Comparison of ENCODE assay signal across 7 mouse cellular contexts in genomic region chr15:7811856-7812733, GRCm38 (mm10). TPM values are rescaled to one million over a fixed set of nuclear protein-coding genes. Genes with fewer than 3 reads are reported as not detected.
DNase-seq lines count a peak whose midpoint lies in the region; ATAC-seq lines count a peak whose summit lies in the region.

No protein-coding gene starts in this region.

- H3K4me2 ChIP-seq in midbrain, embryonic 16.5 days (ENCODE audit: low read length): no peak overlapping the region
- peak overlapping the region; percentile 94; the same call in 1 of the 2 replicates for H3K4me2 ChIP-seq in forebrain, embryonic 13.5 days
- peak overlapping the region; percentile 97 for H3K4me2 ChIP-seq in limb, embryonic 15.5 days

- 1% methylated on average over 24 of the region's 24 CpGs for WGBS in midbrain, embryonic 10.5 days
- WGBS in midbrain, embryonic 16.5 days: 3% methylated on average over 24 of the region's 24 CpGs
- 4% methylated on average over 24 of the region's 24 CpGs for WGBS in forebrain, embryonic 13.5 days
- WGBS in limb, embryonic 15.5 days: 12% methylated on average over 24 of the region's 24 CpGs

- H3K27ac ChIP-seq in midbrain, embryonic 10.5 days (replicated peaks): peak overlapping the region; percentile 83; the same call in 1 of the 2 replicates
- H3K27ac ChIP-seq in midbrain, embryonic 16.5 days (ENCODE audit: low read length): no peak overlapping the region
- H3K27ac ChIP-seq in forebrain, embryonic 13.5 days: no peak overlapping the region
- H3K27ac ChIP-seq in limb, embryonic 15.5 days: no peak overlapping the region

- DNase-seq in midbrain, embryonic 10.5 days (ENCODE audit: low spot score): peak; percentile 57
- DNase-seq in right cerebral cortex, postnatal 10 days (ENCODE audit: low spot score in 2 of 2): no peak
- no peak for DNase-seq in ovary, postnatal 14 days (ENCODE audit: low spot score)

- no peak overlapping the region for H3K9ac ChIP-seq in midbrain, embryonic 16.5 days (ENCODE audit: low read depth, low read length)
- no peak overlapping the region for H3K9ac ChIP-seq in forebrain, embryonic 13.5 days
- H3K9ac ChIP-seq in limb, embryonic 15.5 days: no peak overlapping the region

- peak overlapping the region; percentile 74 for H3K4me3 ChIP-seq in midbrain, embryonic 10.5 days
- H3K4me3 ChIP-seq in midbrain, embryonic 16.5 days (ENCODE audit: low read depth, low read length): no peak overlapping the region; the same call in 1 of the 2 replicates
- H3K4me3 ChIP-seq in forebrain, embryonic 13.5 days: no peak overlapping the region
- peak overlapping the region; percentile 59 for H3K4me3 ChIP-seq in limb, embryonic 15.5 days

- H3K9me3 ChIP-seq in midbrain, embryonic 10.5 days (replicated peaks): no peaks in the 10 kb centered on the region
- no peaks in the 10 kb centered on the region for H3K9me3 ChIP-seq in midbrain, embryonic 16.5 days (replicated peaks; ENCODE audit: control insufficient read depth, low read length, poor library complexity, severe bottlenecking)
- H3K9me3 ChIP-seq in forebrain, embryonic 13.5 days (replicated peaks): no peaks in the 10 kb centered on the region
- no peaks in the 10 kb centered on the region for H3K9me3 ChIP-seq in limb, embryonic 15.5 days

- no peaks in the 10 kb centered on the region for H3K36me3 ChIP-seq in midbrain, embryonic 10.5 days
- no peaks in the 10 kb centered on the region for H3K36me3 ChIP-seq in midbrain, embryonic 16.5 days (ENCODE audit: control insufficient read depth, insufficient read depth, low read length)
- H3K36me3 ChIP-seq in forebrain, embryonic 13.5 days (ENCODE audit: poor library complexity, severe bottlenecking): no peaks in the 10 kb centered on the region
- no peaks in the 10 kb centered on the region for H3K36me3 ChIP-seq in limb, embryonic 15.5 days

- peaks cover 66% of the 10 kb centered on the region for H3K4me1 ChIP-seq in midbrain, embryonic 10.5 days
- peaks cover 29% of the 10 kb centered on the region for H3K4me1 ChIP-seq in midbrain, embryonic 16.5 days (ENCODE audit: control insufficient read depth, insufficient read depth, low read length)
- peaks cover 48% of the 10 kb centered on the region for H3K4me1 ChIP-seq in forebrain, embryonic 13.5 days
- H3K4me1 ChIP-seq in limb, embryonic 15.5 days: peaks cover 49% of the 10 kb centered on the region

- no peak for ATAC-seq in midbrain, embryonic 16.5 days
- ATAC-seq in forebrain, embryonic 13.5 days: no peak
- ATAC-seq in limb, embryonic 15.5 days (ENCODE audit: insufficient number of reproducible peaks, low FRiP score, low TSS enrichment, low read depth): no peak
- ATAC-seq in cerebellum, adult (ENCODE audit: insufficient number of reproducible peaks, low FRiP score, low TSS enrichment): no peak

- H3K27me3 ChIP-seq in midbrain, embryonic 10.5 days (ENCODE audit: low read depth, poor library complexity, severe bottlenecking): peaks cover 100% of the 10 kb centered on the region
- H3K27me3 ChIP-seq in midbrain, embryonic 16.5 days (ENCODE audit: control insufficient read depth, insufficient read depth, low read depth, low read length): peaks cover 75% of the 10 kb centered on the region
- H3K27me3 ChIP-seq in forebrain, embryonic 13.5 days: peaks cover 100% of the 10 kb centered on the region
- peaks cover 95% of the 10 kb centered on the region for H3K27me3 ChIP-seq in limb, embryonic 15.5 days

RNA-seq across cellular contexts. Expression of gene Gdnf, which starts 1.4 kb away (rescaled TPM):
- polyA plus RNA-seq in midbrain, embryonic 10.5 days (2016; fragmentation: Nextera tagmentation; extraction: Ambion mirVana): 0.41 and 0.76 TPM in 2 replicates
- polyA plus RNA-seq in midbrain, embryonic 16.5 days (2015; fragmentation: Nextera tagmentation; extraction: Ambion mirVana): 0.05 and 0.11 TPM in 2 replicates
- not detected in 2 replicates for polyA plus RNA-seq in forebrain, embryonic 13.5 days (2015; fragmentation: Nextera tagmentation; extraction: Ambion mirVana)
- polyA plus RNA-seq in limb, embryonic 15.5 days (2015; fragmentation: Nextera tagmentation; extraction: Ambion mirVana): 0.84 and 0.86 TPM in 2 replicates

Comparison
In these comparisons a context has a peak if more than half of its experiments do, and no peak if none do; other contexts are left out.
1. H3K4me3 ChIP-seq: peak in midbrain, embryonic 10.5 days (single experiment) and limb, embryonic 15.5 days (single experiment); none in midbrain, embryonic 16.5 days (single experiment) and forebrain, embryonic 13.5 days (single experiment).